Mouse (Mus musculus) embryonic stem cell, embryonic (primary cell): ENCODE results near the gene Gm10295.

Experiments used
- CTCF ChIA-PET, 4 experiments: fragments of 300-600 bp in 2 of 4; fragments of 350-600 bp in 2 of 4; sonication (Branson Sonifier 250); formaldehyde crosslinking; loops; one replicate each; lab custom pipeline; 2022; ENCODE audit warnings: inconsistent platforms in 2 of 4; lab: Charles Lee
- POLR2A ChIA-PET, 4 experiments: fragments of 300-600 bp in 2 of 4; fragments of 350-600 bp in 2 of 4; sonication (Branson Sonifier 250); formaldehyde crosslinking; loops; one replicate each; lab custom pipeline; 2022; ENCODE audit warnings: antibody characterized with exemption in 4 of 4, inconsistent platforms in 1 of 4; lab: Charles Lee

The Gm10295 gene

DNA sequence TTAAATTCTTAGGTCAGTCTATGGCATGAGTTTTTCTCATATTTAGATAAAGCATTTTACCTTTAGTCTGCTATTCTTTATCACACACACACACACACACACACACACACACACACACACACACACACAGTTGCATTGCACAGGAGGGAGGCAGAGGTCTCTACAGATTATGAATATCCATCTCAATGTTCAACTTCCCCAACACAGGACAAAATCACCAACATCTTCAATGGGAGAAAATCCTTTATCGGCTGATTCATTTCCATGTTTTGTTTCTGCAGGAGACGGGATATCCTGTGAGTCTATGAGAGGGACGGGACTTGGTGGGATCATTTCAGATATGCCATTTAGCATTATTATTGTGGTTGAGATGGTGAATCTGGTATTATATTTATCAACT lies 18.8 kb upstream of the Gm10295 start:
- CTCF ChIA-PET: no interaction called here
- POLR2A ChIA-PET: no interaction called here

GRCm38 (mm10) chr7:71368543-71369181 lies 17.4 kb upstream of the Gm10295 start:
- CTCF ChIA-PET: interaction anchor here in 1 of 4 experiments (0.6 to 0.7 kb wide), 2 partner anchors 133 to 504 kb away, joined by 5 to 6 read pairs; no protein-coding TSS in a partner anchor
- POLR2A ChIA-PET: no interaction called here

- POLR2A ChIA-PET: no interaction called here
- CTCF ChIA-PET: no interaction called here
Observed at GRCm38 (mm10) chr7:71355596-71355995, 4.3 kb upstream of the Gm10295 start.

DNA sequence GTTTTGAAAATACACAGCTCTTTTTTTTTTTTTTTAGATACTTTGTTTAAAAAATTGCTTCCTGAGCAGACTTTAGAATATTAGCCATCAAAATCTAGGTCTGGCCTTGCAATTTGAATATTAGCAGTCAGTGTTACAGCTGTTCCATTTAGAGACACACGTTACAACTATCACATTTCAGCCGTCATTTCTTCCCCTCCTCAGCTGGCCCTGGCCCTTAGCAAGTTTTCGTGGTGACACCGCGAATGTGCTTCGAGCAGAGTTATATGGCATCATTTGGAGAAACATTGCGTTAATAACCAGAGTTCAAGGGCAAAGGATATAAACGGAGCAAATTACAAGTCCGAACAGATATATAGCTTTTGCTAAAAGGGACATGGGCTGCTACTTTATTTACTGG lies 2.4 kb downstream of the Gm10295 start:
- CTCF ChIA-PET: no interaction called here
- POLR2A ChIA-PET: interaction anchor here in 1 of 4 experiments (0.8 kb wide), 1 partner anchor 763 kb away, joined by 7 read pairs; no protein-coding TSS in a partner anchor

DNA sequence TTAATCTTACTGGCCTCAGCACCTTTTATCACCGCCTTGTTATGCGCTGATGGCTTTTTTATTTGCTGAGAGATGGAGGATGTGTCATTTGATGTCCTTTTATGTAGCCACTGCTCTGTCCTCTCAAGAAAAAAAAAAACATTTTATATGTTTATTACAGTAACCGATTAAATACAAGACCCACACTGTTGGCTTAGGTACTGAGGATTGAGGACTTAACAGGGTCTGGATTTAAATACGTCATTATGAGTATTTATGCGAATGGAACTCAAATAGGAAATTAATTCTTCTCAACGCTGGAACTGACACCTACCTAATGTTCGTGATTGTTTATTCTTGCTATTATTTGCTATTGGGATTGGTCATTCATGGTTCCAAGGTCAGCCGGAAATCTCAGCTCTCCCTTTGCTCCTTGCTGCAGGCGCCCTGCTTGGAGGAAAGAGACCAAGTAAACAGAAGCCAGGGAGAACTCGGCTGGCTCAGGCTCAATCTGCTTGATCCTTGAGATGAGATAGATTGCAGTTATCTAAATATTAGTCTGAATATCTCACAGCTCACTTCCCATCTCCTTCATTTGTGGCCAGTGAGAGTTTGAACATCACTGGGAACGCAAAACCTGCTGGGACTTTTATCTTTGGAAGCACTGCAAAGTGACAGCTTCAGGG lies 26.2 kb downstream of the Gm10295 start:
- ChIA-PET POLR2A (no interaction called here), CTCF (no interaction called here)

GRCm38 (mm10) chr7:71313148-71313765 lies 38.0 kb downstream of the Gm10295 start:
- POLR2A ChIA-PET: interaction anchor here in 1 of 4 experiments (1.0 kb wide), 1 partner anchor 61 kb away, joined by 3 read pairs; no protein-coding TSS in a partner anchor
- CTCF ChIA-PET: no interaction called here

DNA sequence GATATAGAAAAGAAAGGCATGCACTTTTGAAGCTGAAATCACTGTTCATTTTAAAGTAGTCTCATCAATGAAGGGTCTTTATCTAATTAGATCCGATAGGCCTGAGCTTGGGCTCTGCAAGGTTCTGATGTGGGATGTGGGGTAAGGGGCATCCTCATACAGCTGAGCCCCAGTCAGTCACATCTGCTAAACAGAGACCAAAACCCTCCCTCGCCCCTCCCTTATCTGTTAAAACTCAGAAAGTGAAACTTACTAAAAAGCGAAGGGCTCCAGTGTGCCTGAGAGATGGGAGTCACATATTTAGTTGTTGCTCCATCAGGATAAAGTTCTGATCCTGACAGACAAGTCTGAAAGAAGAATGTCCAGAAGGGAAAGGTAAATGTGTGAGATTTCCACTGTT lies 38.9 kb downstream of the Gm10295 start:
- ChIA-PET CTCF (no interaction called here), POLR2A (no interaction called here)

GRCm38 (mm10) chr7:71311411-71311810 lies 39.9 kb downstream of the Gm10295 start:
- CTCF ChIA-PET: no interaction called here
- POLR2A ChIA-PET: no interaction called here

GRCm38 (mm10) chr7:71308051-71308450 lies 43.2 kb downstream of the Gm10295 start:
- ChIA-PET CTCF (interaction anchor here in 1 of 4 experiments (0.6 kb wide), 1 partner anchor 13 kb away, joined by 4 read pairs; no protein-coding TSS in a partner anchor), POLR2A (no interaction called here)

- ChIA-PET POLR2A (no interaction called here), CTCF (no interaction called here)
Observed at GRCm38 (mm10) chr7:71302714-71303113, 48.6 kb downstream of the Gm10295 start.
